Mouse (Mus musculus) cortical plate, adult 2 months (tissue): ENCODE measurements around the gene Snx15. TPM values are rescaled to one million over a fixed set of nuclear protein-coding genes. Genes with fewer than 3 reads are reported as not detected.

ENCODE experiments used
- H3K27ac ChIP-seq: fragments of 200-500 bp; 2 replicates; pipeline ENCODE4 v1.5.1; 2012; ENCODE audit warnings: low read length, control low read depth, inconsistent platforms; ENCODE audit not compliant: insufficient read depth
- H3K4me1 ChIP-seq: fragments of 200-500 bp; 2 replicates; pipeline ENCODE4 v1.6.1; 2011; ENCODE audit warnings: low read length; ENCODE audit not compliant: control insufficient read depth, insufficient read depth
- H3K4me3 ChIP-seq: fragments of 200-500 bp; 2 replicates; pipeline ENCODE4 v1.5.1; 2011; ENCODE audit warnings: mild to moderate bottlenecking, low read length, control low read depth; ENCODE audit not compliant: insufficient read depth
- CTCF ChIP-seq: fragments of 200-500 bp; IDR thresholded peaks from 2 replicates; pipeline ENCODE4 v1.5.1; 2011; ENCODE audit warnings: mild to moderate bottlenecking, control low read depth, low read length; ENCODE audit not compliant: insufficient read depth; ENCODE audit errors: extremely low read depth
- POLR2A ChIP-seq: fragments of 200-500 bp; IDR thresholded peaks from 2 replicates; pipeline ENCODE4 v1.6.1; 2011; ENCODE audit warnings: mild to moderate bottlenecking, low read length, control low read depth; ENCODE audit not compliant: insufficient read depth; ENCODE audit errors: extremely low read depth
- polyA plus RNA-seq: library from polyadenylated mRNA; depleted of rRNA; stranded (reverse); fragments of >200 nt; gene quantifications from 2 replicates; pipeline ENCODE4 v1.2.3, GENCODE M21; 2012

Snx15 gene
- polyA plus RNA-seq, 1 experiment = 68.9 TPM

DNA sequence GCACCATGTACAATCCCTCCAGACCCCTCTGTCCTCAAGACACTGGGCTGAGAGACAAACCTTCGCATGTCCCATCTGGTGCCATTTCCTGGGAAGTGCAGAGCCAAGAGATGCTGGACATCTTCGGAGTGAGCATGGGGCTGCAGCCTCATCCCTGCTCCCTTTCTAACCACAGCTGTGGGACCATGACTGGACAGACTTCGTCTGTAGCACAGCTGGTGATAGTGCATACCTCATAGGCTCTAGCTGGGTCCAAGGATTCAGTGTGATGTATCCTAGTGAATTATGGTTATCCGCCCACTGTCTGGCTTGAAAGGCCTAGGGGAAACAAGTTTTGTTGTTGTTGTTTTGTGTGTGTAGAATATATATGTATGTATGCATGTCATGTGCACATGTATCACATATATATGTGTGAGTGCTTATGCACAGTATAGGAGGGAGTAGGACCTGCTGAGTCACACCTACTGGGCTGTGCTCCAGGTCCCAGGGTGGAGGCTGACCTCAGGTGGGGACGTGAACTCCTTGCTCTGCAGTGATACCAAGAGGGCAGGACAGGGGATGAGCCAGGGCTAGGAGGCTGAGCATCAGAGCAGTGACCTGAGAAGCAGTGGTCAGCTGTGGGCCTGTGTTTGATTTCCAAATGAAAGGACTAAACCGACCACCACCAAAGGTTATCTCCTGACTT lies 25.8 kb downstream of the Snx15 start:
- TF ChIP-seq POLR2A (no peak), CTCF (no peak)
- H3K27ac ChIP-seq = no peak overlapping the region

DNA sequence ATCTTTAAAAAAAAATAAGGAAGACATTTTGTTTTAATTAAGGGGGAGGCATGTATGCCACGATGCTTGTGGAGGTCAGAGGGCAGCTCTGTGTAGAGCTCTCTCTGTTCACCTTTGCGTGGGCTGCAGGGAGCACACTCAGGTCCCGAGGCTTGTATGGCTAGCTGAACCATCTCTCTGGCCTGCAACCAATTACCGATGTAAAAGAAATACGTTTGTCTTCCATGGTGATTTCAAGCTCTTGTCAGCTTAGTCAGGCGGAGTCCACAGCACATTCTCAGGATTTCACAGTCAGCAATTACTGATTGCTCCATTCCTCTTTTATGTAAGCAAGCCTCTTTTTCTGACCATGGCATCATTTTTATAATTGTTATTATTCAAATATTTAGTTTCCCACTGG lies 26.9 kb downstream of the Snx15 start:
- no peak overlapping the region for H3K4me3 ChIP-seq
- H3K4me1 ChIP-seq = no peaks in the 10 kb centered on the region
- no peak overlapping the region for H3K27ac ChIP-seq
- TF ChIP-seq CTCF (no peak), POLR2A (no peak)

More for the DNA sequence above, 25.8 kb downstream of the Snx15 start:
- Histone ChIP-seq H3K4me3 (no peak overlapping the region), H3K4me1 (no peaks in the 10 kb centered on the region)

DNA sequence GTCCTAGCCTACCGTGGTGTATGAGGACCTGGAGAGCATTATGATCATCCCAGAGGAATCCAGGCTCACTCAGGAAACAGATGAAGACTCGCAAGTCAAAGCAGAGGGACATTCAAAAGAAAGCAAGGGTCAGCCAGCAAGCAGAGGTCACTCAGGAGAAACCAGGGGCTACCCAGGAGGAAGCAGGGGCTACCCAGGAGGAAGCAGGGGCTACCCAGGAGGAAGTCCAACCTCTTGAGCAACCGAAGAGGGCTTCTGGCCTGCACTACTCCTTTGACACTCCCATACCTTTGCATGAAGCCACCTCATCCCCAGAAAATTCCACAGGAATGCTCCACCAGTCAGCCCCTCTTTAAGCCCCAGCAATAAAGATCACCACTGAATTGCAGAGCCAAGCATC lies 30.3 kb downstream of the Snx15 start:
- H3K27ac ChIP-seq = no peak overlapping the region
- no peak overlapping the region for H3K4me3 ChIP-seq

DNA sequence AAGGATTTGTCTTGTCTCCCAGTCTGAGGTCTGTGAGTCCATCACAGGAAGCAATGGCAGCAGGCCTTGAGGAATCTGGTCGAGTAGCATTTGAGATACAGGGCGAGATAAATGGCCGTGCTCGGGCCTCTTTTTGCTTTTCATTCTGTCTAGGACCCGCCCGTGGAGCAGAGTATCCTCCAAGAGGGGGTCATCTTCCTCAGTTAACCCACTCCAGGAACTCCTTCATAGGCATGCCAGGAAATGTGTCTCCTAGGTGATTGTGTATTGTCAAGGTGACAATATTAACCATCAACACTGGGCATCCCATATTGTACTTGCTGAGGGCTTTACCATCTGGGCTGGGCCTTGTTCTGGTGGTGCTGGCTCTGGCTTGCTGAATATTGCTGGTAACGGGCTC lies 34.0 kb downstream of the Snx15 start, which contains the start of gene AC131692.1:
TSS of gene AC131692.1 (plus strand) at position 301 of the 400 bp plus-strand sequence.
- Histone ChIP-seq H3K27ac (no peak within 1 kb of the TSS), H3K4me3 (no peak within 1 kb of the TSS), H3K4me1 (no peaks in the 10 kb centered on the region)
- TF ChIP-seq CTCF (no peak), POLR2A (no peak)

More for the DNA sequence above, 30.3 kb downstream of the Snx15 start:
- TF ChIP-seq CTCF (no peak), POLR2A (no peak)
- H3K4me1 ChIP-seq = no peaks in the 10 kb centered on the region

DNA sequence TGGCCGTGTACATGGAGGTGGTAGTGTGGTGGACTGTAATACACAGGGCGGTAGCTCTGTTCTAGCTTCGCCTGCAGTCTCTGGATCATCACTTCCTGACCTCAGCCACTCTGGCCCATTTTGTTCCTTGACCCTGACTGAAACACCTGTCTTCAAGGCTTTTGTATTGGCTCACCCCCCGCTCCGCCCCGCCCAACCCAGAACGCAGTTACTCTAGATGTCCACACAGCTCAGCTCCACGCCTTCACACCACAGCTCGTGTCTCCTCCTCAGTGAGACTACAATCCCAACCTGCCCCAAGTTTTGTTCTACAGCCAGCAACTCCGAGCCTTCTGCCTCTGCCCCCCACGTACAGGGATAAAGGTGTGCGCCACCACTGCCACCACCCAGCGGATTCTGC lies 39.3 kb downstream of the Snx15 start:
- no peak overlapping the region for H3K27ac ChIP-seq
- H3K4me3 ChIP-seq = no peak overlapping the region
- 0 out of 2 replicates have a peak, but pooled peaks cover 2% of the 10 kb centered on the region for H3K4me1 ChIP-seq
- TF ChIP-seq POLR2A = no peak
- no peak for TF ChIP-seq CTCF

DNA sequence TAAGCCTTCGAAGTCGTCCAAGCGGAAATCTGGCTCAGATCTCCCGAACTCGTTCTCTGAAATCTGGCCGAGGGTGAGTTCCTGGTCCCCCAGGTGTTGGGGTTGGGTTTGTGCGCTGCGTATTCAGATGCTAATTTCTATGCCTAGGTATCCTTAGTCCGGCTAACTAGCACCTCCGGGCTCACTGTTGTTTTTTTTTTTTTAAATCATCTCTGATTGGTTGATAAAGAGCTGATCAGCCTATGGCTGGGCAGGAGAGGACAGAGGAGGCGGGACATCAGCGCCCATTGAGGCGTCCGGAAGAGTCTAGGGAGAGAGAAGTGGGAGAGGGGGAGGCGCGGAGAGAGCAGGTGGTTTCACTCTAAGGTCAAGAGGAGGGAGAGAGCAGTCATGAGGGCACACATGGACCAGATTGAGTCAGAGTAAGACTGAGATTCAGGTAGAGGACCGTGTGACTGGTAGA lies 42.7 kb downstream of the Snx15 start:
- Histone ChIP-seq H3K27ac (no peak overlapping the region), H3K4me3 (no peak overlapping the region; the same call in 1 of the 2 replicates), H3K4me1 (0 out of 2 replicates have a peak, but pooled peaks cover 3% of the 10 kb centered on the region)
- no peak for TF ChIP-seq CTCF
- TF ChIP-seq POLR2A = no peak

DNA sequence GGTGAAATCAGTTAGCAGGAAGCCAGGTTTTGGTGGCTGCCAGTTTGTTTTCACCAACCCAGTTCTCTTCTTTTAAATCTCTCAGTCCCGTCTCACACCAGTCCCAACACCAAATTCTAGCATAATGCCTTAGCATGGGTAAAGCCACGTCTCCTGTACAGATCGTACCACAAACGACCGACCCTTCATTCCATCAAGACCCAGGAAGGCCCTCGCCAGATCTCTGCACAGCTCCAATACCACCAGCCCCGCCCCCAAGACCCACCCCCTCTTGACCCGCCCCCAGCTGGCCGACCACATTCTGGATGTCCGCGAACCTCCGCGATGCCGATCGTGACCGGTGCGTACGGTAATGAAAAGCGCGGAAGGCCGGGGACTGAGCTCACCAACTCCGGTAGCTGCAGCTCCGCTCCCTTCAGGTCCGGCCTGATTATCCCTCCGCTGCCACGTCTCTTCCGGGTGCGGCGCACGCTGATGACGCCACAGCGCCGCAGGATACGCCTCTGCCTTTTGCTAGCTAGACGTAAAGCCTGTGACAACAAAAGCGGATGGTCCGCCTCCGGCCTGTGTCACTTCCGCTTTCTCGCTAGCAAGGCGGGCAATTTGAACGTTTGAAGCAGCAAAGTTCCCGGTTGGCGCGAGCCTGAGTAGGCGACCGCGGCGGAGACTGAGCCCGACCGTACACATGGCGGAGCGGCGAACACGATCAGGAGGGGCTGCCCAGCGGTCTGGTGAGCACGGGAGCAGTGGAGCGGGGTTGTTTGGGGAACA lies 43.4 kb downstream of the Snx15 start, which contains the start of the genes Zfpl1 and Cdca5:
TSS of gene Zfpl1 (minus strand) at position 479 of the 771 bp plus-strand sequence.
TSS of gene Cdca5 (plus strand) at position 506 of the 771 bp plus-strand sequence.
- no peak within 1 kb of the TSS for H3K27ac ChIP-seq
- TF ChIP-seq POLR2A (peak; percentile 70; the same call in 1 of the 2 replicates), CTCF (no peak)

DNA sequence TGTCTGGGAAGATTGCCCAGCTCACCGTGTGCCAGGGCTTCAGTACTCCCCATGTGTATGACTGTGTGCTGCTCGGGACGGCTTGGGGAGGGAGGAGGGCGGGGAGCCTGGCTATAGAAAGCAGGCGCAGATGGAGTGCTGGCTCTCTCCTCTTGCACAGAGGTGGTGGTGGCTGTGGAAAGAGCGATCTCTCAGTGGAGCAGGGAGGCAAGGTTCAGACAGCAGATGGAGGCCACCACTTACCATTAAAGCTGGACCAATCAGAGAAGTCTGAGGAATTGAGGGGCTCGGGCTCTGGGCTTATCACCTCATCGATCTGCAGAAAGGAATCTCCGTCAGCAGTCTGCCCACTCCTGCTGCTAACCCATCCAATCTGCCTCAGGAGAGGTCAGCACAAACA lies 45.9 kb downstream of the Snx15 start, which contains the start of gene Gm28374:
TSS of gene Gm28374 (minus strand) at position 101 of the 400 bp plus-strand sequence.
- no peak for TF ChIP-seq CTCF
- no peak for TF ChIP-seq POLR2A

More for the DNA sequence above, 43.4 kb downstream of the Snx15 start, which contains the start of the genes Zfpl1 and Cdca5:
- 0 out of 2 replicates have a peak, but pooled peaks cover 3% of the 10 kb centered on the region for H3K4me1 ChIP-seq
- peak within 1 kb of the TSS; percentile 53 for H3K4me3 ChIP-seq

DNA sequence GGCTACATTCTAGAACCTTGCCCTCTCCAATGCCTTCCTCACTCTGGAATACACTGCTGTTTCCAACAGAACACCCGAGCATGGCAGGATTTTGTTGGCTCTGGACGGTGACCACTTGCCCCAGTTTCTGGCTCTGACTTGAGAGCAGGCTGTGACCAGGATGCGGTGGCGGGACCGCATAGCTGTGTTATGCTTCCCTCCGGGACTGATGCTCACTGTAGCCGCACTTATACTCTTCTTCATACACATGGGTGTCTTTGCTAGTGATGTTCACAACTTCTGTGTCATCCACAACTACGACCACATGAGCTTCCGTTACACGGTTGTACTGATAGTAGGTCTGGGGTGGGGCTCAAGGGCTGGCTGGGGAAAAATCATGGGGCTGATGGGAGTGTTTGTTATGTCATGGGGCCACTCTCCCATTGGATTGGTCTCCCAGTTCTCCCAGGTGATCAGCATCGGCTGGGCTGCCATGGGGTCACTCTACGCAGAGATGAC lies 48.1 kb downstream of the Snx15 start, which contains the start of gene Tmem262:
TSS of gene Tmem262 (plus strand) at position 51 of the 498 bp plus-strand sequence.
- TF ChIP-seq POLR2A = no peak
- no peak for TF ChIP-seq CTCF
- Histone ChIP-seq H3K4me1 (peaks cover 7% of the 10 kb centered on the region), H3K27ac (no peak within 1 kb of the TSS), H3K4me3 (no peak within 1 kb of the TSS)

More for the DNA sequence above, 45.9 kb downstream of the Snx15 start, which contains the start of gene Gm28374:
- Histone ChIP-seq H3K27ac (no peak within 1 kb of the TSS), H3K4me1 (0 out of 2 replicates have a peak, but pooled peaks cover 4% of the 10 kb centered on the region), H3K4me3 (no peak within 1 kb of the TSS)
